Mouse (Mus musculus): ENCODE measurements around the gene Daam2. TPM values are rescaled to one million over a fixed set of nuclear protein-coding genes. Genes with fewer than 3 reads are reported as not detected.
A peak's percentile ranks its signal among the peaks of the same experiment; 100 is the strongest.

Gene Daam2
- polyA plus RNA-seq, 1 experiment from 2014 or later, result 4.0 TPM

DNA sequence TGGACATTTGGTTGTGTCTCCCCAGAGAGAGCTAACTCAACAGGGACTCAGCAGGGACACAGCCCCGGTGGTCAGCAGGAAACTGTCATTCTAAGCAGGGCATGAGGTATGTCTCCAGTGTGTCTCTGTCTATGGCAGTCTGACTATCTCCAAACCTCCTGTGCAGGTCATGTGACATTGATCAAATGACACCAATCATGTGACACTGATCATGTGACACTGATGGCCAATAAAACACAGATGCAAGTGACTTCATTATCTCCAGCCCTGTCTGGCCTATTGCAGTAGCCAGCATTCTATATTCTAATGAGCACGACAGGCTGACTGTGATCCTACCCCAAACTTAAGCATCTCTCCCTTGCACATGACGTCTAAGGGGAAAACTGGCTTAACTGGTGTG is 147.9 kb downstream of the Daam2 start:
- Histone ChIP-seq H3K36me3 (ENCODE audit: control insufficient read depth, insufficient read depth, low read length) (no peaks in the 10 kb centered on the region), H3K27ac (ENCODE audit: low read depth, low read length) (no peak overlapping the region), H3K27me3 (ENCODE audit: control insufficient read depth, insufficient read depth, low read length) (no peaks in the 10 kb centered on the region), H3K9me3 (ENCODE audit: control insufficient read depth, low read length) (no peaks in the 10 kb centered on the region), H3K4me1 (replicated peaks; ENCODE audit: control insufficient read depth, insufficient read depth, low read length) (no peaks in the 10 kb centered on the region), H3K9ac (ENCODE audit: low read depth, low read length) (no peak overlapping the region), H3K4me2 (replicated peaks; ENCODE audit: low read depth, low read length) (no peak overlapping the region), H3K4me3 (ENCODE audit: low read depth, low read length) (no peak overlapping the region)
- WGBS, result 82% methylated on average over 3 of the region's 3 CpGs
- no peak for DNase-seq (ENCODE audit: low spot score)
- no peak for ATAC-seq (ENCODE audit: low FRiP score)

DNA sequence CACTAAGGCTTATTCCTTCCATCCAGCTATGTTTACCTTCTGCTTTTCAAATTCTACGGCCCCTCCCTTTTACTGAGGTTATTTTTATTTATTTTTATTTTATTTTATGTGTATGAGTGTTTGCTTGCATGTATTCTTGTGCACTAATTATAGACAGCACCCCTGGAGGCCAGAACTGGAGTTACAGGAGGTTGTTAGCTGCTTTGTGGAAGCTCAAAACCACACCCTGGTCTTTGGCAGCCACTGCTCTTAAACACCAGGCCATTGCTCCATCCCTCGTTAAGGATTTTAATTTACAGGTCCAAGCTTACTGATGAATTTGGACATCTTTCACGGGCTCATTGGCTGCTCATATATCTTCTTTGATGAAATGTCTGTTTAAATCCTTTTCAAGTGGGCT is 150.6 kb downstream of the Daam2 start:
- Histone ChIP-seq H3K27ac (ENCODE audit: low read depth, low read length) (no peak overlapping the region), H3K9me3 (ENCODE audit: control insufficient read depth, low read length) (no peaks in the 10 kb centered on the region), H3K4me1 (replicated peaks; ENCODE audit: control insufficient read depth, insufficient read depth, low read length) (no peaks in the 10 kb centered on the region), H3K36me3 (ENCODE audit: control insufficient read depth, insufficient read depth, low read length) (no peaks in the 10 kb centered on the region), H3K9ac (ENCODE audit: low read depth, low read length) (no peak overlapping the region), H3K4me2 (replicated peaks; ENCODE audit: low read depth, low read length) (no peak overlapping the region), H3K4me3 (ENCODE audit: low read depth, low read length) (no peak overlapping the region), H3K27me3 (ENCODE audit: control insufficient read depth, insufficient read depth, low read length) (no peaks in the 10 kb centered on the region)
- peak; percentile 31 for DNase-seq (ENCODE audit: low spot score)
- WGBS, result 59% methylated on average over 3 of the region's 3 CpGs
- ATAC-seq (ENCODE audit: low FRiP score), result no peak

DNA sequence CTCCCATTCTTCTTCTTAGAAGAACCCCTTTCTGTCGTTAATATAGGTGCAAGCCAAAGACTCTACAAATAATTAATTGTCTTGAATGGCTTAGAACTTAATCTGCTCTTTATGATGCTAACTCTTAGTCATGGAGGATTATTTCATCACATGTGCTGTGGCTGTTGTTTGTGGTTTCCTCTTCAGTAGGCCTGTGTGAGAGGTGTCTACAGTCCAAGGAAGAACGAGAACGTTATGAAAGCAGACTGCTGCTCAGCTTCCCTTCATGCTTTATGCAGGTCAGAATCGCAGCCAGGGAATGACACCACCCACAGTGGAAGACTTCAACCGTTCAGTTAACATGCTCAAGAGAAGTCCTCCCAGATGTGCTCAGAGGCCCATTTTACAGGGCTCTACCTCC is 151.2 kb downstream of the Daam2 start:
- H3K4me1 ChIP-seq (replicated peaks; ENCODE audit: control insufficient read depth, insufficient read depth, low read length), result no peaks in the 10 kb centered on the region
- H3K36me3 ChIP-seq (ENCODE audit: control insufficient read depth, insufficient read depth, low read length), result no peaks in the 10 kb centered on the region
- no peak overlapping the region for H3K4me3 ChIP-seq (ENCODE audit: low read depth, low read length)
- no peaks in the 10 kb centered on the region for H3K27me3 ChIP-seq (ENCODE audit: control insufficient read depth, insufficient read depth, low read length)
- WGBS, result 90% methylated on average over 5 of the region's 5 CpGs
- ATAC-seq (ENCODE audit: low FRiP score), result no peak
- H3K9ac ChIP-seq (ENCODE audit: low read depth, low read length), result no peak overlapping the region
- H3K9me3 ChIP-seq (ENCODE audit: control insufficient read depth, low read length), result no peaks in the 10 kb centered on the region
- DNase-seq (ENCODE audit: low spot score), result no peak
- no peak overlapping the region for H3K4me2 ChIP-seq (replicated peaks; ENCODE audit: low read depth, low read length)
- no peak overlapping the region for H3K27ac ChIP-seq (ENCODE audit: low read depth, low read length)

Other genes starting within 250 kb of the Daam2 start
- 5.6 and 6.4 TPM in 2 replicates for gene Mocs1, start 136.0 kb downstream of the Daam2 start, polyA plus RNA-seq (2014; fragmentation: Nextera tagmentation; extraction: Ambion mirVana)
- 3.1 and 3.6 TPM in 2 replicates for gene Kif6, start 50.8 kb upstream of the Daam2 start, polyA plus RNA-seq (2014; fragmentation: Nextera tagmentation; extraction: Ambion mirVana)